Mouse (Mus musculus): ENCODE results near the gene Clta.

DNA sequence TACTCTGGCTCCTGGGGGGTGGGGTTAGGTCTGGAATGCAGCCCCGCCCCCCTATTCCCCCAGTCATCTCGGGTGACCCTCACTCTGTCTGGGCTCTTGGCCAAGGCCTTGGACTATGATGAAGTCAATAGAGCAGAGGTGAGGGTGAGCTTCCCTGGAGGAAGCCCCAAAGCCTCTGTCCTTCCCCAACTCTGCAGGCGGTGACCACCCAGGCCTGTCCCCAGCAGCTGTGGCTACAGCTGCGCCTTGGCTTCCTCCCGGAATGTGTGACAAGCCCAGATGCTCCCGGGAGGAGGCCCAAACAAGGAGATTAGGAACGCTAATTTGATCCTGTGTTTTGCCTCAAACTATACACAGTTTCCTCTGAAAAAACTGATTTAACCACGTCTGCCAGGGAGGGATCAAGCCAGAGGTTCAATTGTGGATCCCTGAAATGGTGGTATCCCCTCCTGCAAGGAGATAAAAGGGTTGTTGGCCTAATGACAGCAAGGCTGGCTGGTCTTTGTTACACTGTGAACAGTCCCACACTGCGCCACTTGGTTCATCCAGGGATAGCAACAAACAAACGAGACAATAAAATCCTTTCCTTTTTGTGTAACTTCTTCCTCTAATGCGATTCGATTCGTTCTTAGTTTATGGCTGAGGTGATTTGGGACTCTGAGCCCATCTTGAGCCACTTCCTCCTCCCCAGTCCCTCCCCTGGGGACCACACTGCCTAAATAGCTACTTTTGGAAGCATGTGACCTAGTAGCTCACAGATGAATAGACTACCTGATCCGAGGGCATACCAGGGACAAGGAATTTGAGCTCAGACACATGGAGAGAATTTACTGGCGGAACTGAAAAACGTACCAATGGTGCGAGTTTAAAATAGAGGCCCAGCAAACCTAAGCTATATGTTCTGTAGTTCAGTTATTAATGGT lies 25.5 kb upstream of the Clta start:
- TF ChIP-seq POLR2A (IDR thresholded peaks at IDR 0.05; ENCODE audit: low read depth, low read length): no peak
- no peak for TF ChIP-seq MAZ (IDR thresholded peaks at IDR 0.05; ENCODE audit: low read depth, low read length)
- TF ChIP-seq E2F4 (IDR thresholded peaks at IDR 0.05; ENCODE audit: insufficient replicate concordance, low read depth, low read length): no peak
- no peak for TF ChIP-seq ZKSCAN1 (IDR thresholded peaks at IDR 0.05; ENCODE audit: borderline replicate concordance, low read depth, low read length)
- TF ChIP-seq EP300 (IDR thresholded peaks at IDR 0.05; ENCODE audit: low read length): no peak
- TF ChIP-seq CTCF (conservative IDR thresholded peaks at IDR 0.05 in 1 of 2, IDR thresholded peaks at IDR 0.05 in 1 of 2; ENCODE audit: low read depth in 2 of 2, low read length in 2 of 2): no peak
- no peak for TF ChIP-seq USF2 (conservative IDR thresholded peaks at IDR 0.05; ENCODE audit: low read depth, low read length)
- TF ChIP-seq CHD2 (IDR thresholded peaks at IDR 0.05; ENCODE audit: low read length): no peak
- no peak for TF ChIP-seq PAX5 (IDR thresholded peaks at IDR 0.05; ENCODE audit: low read length)

All from CH12.LX (cell line).